Mouse (Mus musculus) lung, postnatal 0 days (tissue): ENCODE results near the gene Mrpl45. TPM values are rescaled to one million over a fixed set of nuclear protein-coding genes. Genes with fewer than 3 reads are reported as not detected.
"Not testable (repeated sequence)": the region's sequence is repeated elsewhere in the genome, so short reads cannot be mapped to it uniquely, and the experiment has no call there.

Experiments
- ATAC-seq: fragments of 200-750 bp; cut with Nextera tagmentation; 2 replicates; pipeline ENCODE4 v1.8.0; 2017; ENCODE audit warnings: moderate library complexity
- DNase-seq: peaks from one replicate; pipeline ENCODE4 v3.0.0-alpha.2; 2016; ENCODE audit warnings: low spot score
- H3K27ac ChIP-seq: fragments of 300-500 bp; sonication (generic); 2 replicates; pipeline ENCODE4 v1.5.1; 2014; ENCODE audit warnings: antibody characterized with exemption, mild to moderate bottlenecking, low read length, mixed read lengths
- H3K27me3 ChIP-seq: fragments of 300-500 bp; sonication (generic); replicated peaks from 2 replicates; pipeline ENCODE4 v1.6.1; 2014; ENCODE audit warnings: low read length, mixed read lengths; ENCODE audit not compliant: insufficient read depth
- H3K36me3 ChIP-seq: fragments of 300-500 bp; sonication (generic); 2 replicates; pipeline ENCODE4 v1.6.1; 2014; ENCODE audit warnings: low read length, mixed read lengths; ENCODE audit not compliant: insufficient read depth
- H3K4me1 ChIP-seq: fragments of 300-500 bp; sonication (generic); 2 replicates; pipeline ENCODE4 v1.6.1; 2014; ENCODE audit warnings: antibody characterized with exemption, low read depth, low read length, mixed read lengths; ENCODE audit not compliant: insufficient read depth
- H3K4me2 ChIP-seq: fragments of 300-500 bp; sonication (generic); replicated peaks from 2 replicates; pipeline ENCODE4 v1.6.1; 2014; ENCODE audit warnings: low read depth, mild to moderate bottlenecking, low read length, moderate library complexity, mixed read lengths
- H3K4me3 ChIP-seq: fragments of 300-500 bp; sonication (generic); 2 replicates; pipeline ENCODE4 v1.5.1; 2014; ENCODE audit warnings: low read depth, low read length
- H3K9ac ChIP-seq: fragments of 300-500 bp; sonication (generic); replicated peaks from 2 replicates; pipeline ENCODE4 v1.6.1; 2014; ENCODE audit warnings: low read depth, mild to moderate bottlenecking
- H3K9me3 ChIP-seq: fragments of 300-500 bp; sonication (generic); 2 replicates; pipeline ENCODE4 v1.6.1; 2016; ENCODE audit warnings: low read length, mixed read lengths
- CTCF ChIP-seq: IDR thresholded peaks from 2 replicates; pipeline ENCODE4 v1.5.1; 2016; ENCODE audit warnings: antibody characterized with exemption, mild to moderate bottlenecking
- EP300 ChIP-seq: IDR thresholded peaks from 2 replicates; pipeline ENCODE4 v1.6.1; 2016; ENCODE audit warnings: antibody characterized with exemption, mild to moderate bottlenecking, control low read depth
- WGBS: fragments of 180-500 bp; shearing (Covaris S2); extraction: QIAGEN DNeasy Blood & Tissue Kit; methylation state at CpG from one replicate; pipeline ENCODE4 v1.1.7; 2014; 5-methylcytosine and 5-hydroxymethylcytosine counted together
- polyA plus RNA-seq: library from polyadenylated mRNA; unstranded; fragments of >200 nt; fragmentation: Nextera tagmentation; extraction: Ambion mirVana; gene quantifications from 2 replicates; pipeline ENCODE4 v1.2.1, GENCODE M21; 2015

The Mrpl45 gene
- 19.2 and 22.4 TPM in 2 replicates for polyA plus RNA-seq

DNA sequence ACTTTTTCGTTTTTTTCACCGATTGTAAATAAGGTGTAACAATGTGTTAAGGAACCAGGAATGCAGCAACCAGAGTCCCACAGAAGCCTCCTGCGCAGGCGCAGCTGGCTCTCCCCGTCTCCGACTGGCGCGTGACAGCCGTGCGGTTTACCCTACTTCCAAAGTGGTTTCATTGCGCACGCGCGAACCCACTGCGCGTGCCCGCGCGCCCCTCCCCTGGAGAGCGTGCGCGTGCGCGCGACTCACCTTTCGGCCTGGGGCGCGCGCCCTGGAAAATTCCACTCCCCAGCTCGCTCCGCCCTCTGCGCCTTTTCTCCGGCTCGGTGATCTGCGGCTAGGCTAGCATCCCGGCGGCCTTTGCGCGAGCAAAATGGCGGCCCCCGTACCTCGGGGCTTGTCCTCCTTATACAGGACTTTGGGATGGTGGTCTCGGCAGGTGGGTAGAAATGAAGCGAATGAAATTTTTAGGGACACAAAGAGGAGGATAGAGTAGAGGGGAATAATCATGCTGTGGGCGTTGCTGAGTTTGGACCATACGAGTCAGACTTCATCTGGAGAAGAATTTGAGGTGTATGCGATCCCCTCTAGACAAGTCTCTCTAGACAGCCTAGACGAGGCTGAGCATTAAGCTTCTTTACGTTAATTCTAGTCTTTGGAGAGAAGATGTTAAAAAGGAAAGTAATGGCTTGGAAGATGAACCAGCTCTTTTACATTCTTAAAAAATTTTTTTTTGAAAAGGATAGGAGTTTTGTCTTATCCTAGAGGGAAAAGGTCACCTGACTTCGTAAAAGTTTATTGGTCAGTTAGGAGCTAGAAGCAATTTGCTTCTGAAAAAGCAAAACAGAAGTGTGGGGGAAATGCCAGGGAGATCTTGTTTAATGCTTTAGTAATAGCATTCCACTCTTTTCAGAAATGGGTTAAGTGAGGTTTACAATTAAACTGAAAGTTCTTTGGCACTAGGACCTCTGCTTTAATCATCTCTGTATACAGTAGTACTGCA is at the start of gene Mrpl45:
Gene Mrpl45 (plus strand): TSS at position 213 of the 1,000 bp plus-strand sequence.
- H3K27me3 ChIP-seq = no peaks in the 10 kb centered on the region
- H3K9ac ChIP-seq = peak within 1 kb of the TSS; percentile 38

DNA sequence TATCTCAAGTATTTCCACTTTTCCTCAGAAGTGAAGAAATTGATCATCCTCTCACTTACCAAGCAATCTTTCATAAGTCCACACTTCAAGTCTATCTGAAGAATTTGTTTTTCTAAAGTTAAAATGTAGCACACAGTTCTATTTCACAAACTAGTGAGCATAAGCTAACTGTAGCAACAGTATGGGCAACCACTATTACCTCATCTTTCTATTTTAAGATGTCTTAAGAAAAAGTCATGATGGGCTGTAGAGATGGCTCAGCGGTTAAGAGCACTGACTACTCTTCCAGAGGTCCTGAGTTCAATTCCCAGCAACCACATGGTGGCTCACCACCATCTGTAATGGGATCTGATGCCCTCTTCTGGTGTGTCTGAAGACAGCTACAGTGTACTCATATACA is 49.0 kb upstream of the Mrpl45 start:
- not testable (repeated sequence) for H3K9ac ChIP-seq, H3K4me1 ChIP-seq, H3K27me3 ChIP-seq, H3K4me3 ChIP-seq, ATAC-seq, H3K36me3 ChIP-seq, H3K4me2 ChIP-seq, H3K9me3 ChIP-seq, H3K27ac ChIP-seq, DNase-seq
- 92% methylated on average over 1 of the region's 1 CpGs for whole genome bisulfite sequencing

More for the DNA sequence above, at the start of gene Mrpl45:
- Histone ChIP-seq H3K9me3 (no peaks in the 10 kb centered on the region), H3K27ac (peak within 1 kb of the TSS; percentile 76), H3K4me2 (peak within 1 kb of the TSS; percentile 50), H3K36me3 (no peaks in the 10 kb centered on the region), H3K4me1 (peaks cover 6% of the 10 kb centered on the region; the same call in 1 of the 2 replicates), H3K4me3 (peak within 1 kb of the TSS; percentile 45)
- under 1% methylated on average over 49 of the region's 50 CpGs for WGBS
- TF ChIP-seq CTCF (no peak), EP300 (peak; percentile 43)
- DNase-seq = peak; percentile 98
- ATAC-seq = peak; percentile 95

DNA sequence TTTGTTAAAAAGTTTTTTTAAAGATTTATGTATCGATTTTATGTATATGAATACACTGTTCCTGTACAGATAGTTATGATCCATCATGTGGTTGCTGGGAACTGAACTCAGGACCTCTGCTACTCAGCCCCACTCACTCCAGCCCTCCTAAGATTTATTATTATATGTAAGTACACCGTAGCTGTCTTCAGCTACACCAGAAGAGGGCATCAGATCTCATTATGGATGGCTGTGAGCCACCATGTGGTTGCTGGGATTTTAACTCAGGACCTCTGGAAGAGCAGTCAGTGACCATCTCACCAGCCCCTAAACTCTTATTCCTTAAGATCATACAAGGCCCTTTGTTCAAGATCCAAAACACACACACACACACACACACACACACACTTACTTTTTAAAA is 45.5 kb upstream of the Mrpl45 start:
- H3K27me3 ChIP-seq, ATAC-seq, DNase-seq, H3K27ac ChIP-seq, H3K9me3 ChIP-seq, H3K9ac ChIP-seq, H3K4me3 ChIP-seq, H3K36me3 ChIP-seq, H3K4me1 ChIP-seq, H3K4me2 ChIP-seq: not testable (repeated sequence)
- peak; percentile 41 for TF ChIP-seq CTCF
- WGBS = 74% methylated on average over 2 of the region's 2 CpGs

DNA sequence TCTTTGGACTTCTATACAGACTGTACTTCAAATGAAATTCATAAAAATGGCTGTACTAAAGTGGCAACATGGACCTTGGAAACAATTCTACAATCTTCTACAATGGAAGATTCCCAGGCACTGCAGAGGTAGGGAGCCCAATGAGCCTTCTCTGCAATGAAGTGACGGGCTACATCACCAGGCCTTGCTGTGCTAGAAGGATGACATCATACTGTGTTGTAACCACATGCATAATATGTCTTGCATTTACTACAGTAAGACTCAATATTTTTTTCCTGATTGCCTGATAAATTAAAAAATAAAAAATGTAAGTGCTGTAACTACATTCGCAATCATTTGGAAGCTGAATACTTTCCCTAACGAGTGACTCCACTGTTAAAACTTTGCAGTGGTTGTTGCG is 42.7 kb upstream of the Mrpl45 start:
- no peak for ATAC-seq
- no peak overlapping the region for H3K9ac ChIP-seq
- WGBS = 82% methylated on average over 4 of the region's 4 CpGs

DNA sequence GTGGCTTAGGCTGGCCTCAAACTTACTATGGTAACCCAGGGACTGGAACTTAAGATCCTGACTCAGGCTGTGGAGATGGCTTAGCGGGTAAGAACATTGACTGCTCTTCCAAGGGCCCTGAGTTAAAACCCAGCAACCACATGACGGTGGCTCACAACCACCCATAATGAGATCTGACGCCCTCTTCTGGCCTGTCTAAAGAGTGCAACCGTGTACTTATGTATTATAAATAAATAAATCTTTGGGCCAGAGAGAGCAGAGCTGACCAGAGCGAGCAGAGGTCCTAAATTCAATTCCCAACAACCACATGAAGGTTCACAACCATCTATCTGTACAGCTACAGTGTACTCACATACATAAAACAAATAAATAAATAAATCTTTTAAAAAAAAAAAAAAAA is 41.9 kb upstream of the Mrpl45 start:
- DNase-seq (no peak), ATAC-seq (no peak)
- H3K4me1 ChIP-seq = 0 out of 2 replicates have a peak, but pooled peaks cover 3% of the 10 kb centered on the region
- 83% methylated on average over 5 of the region's 5 CpGs for WGBS
- no peaks in the 10 kb centered on the region for H3K36me3 ChIP-seq
- H3K4me3 ChIP-seq = no peak overlapping the region
- H3K27me3 ChIP-seq = no peaks in the 10 kb centered on the region
- H3K4me2 ChIP-seq = no peak overlapping the region
- H3K9me3 ChIP-seq = no peaks in the 10 kb centered on the region
- 0 out of 2 replicates have a peak, but pooled peaks have one; percentile 17 for TF ChIP-seq CTCF
- no peak for TF ChIP-seq EP300
- H3K27ac ChIP-seq = no peak overlapping the region
- no peak overlapping the region for H3K9ac ChIP-seq

More for the DNA sequence above, 42.7 kb upstream of the Mrpl45 start:
- no peaks in the 10 kb centered on the region for H3K9me3 ChIP-seq
- no peak for TF ChIP-seq EP300
- TF ChIP-seq CTCF = no peak
- no peak overlapping the region for H3K27ac ChIP-seq
- peak; percentile 24 for DNase-seq
- no peaks in the 10 kb centered on the region for H3K36me3 ChIP-seq
- H3K27me3 ChIP-seq = no peaks in the 10 kb centered on the region
- H3K4me3 ChIP-seq = no peak overlapping the region
- no peaks in the 10 kb centered on the region for H3K4me1 ChIP-seq
- H3K4me2 ChIP-seq = no peak overlapping the region

DNA sequence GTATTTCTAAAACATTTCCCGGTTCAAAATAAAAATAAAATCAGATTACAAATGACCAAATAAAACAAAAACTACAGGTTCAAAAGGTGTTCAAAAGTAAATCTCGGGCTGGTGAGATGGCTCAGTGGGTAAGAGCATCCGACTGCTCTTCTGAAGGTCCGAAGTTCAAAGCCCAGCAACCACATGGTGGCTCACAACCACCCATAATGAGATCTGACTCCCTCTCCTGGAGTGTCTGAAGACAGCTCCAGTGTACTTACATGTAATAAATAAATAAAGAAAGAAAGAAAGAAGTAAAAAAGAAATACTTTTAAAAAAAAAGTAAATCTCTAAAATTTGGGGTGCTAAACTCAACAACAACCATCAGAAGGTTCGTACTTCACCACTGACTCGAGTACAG is 40.6 kb upstream of the Mrpl45 start:
- ATAC-seq, H3K27me3 ChIP-seq, H3K9ac ChIP-seq, H3K4me1 ChIP-seq, H3K4me2 ChIP-seq, H3K27ac ChIP-seq, H3K4me3 ChIP-seq, DNase-seq, H3K36me3 ChIP-seq, H3K9me3 ChIP-seq: not testable (repeated sequence)
- 91% methylated on average over 6 of the region's 6 CpGs for WGBS
